Mouse (Mus musculus) liver, adult 2 months (tissue): ENCODE data around the gene Prkcb.

Source experiments
- CTCF ChIP-seq: fragments of 200-500 bp; IDR thresholded peaks from 2 replicates; pipeline ENCODE4 v1.5.1; 2011; ENCODE audit warnings: low read depth, low read length, control low read depth
- POLR2A ChIP-seq: fragments of 200-500 bp; IDR thresholded peaks from 2 replicates; pipeline ENCODE4 v1.6.1; 2011; ENCODE audit warnings: low read length, control low read depth; ENCODE audit not compliant: insufficient read depth; ENCODE audit errors: extremely low read depth

GRCm38 (mm10) chr7:122260055-122260602, 28.4 kb upstream of the Prkcb start:
- TF ChIP-seq POLR2A, result no peak
- no peak for TF ChIP-seq CTCF
